Mouse (Mus musculus): ENCODE measurements around the gene Gm7138. TPM values are rescaled to one million over a fixed set of nuclear protein-coding genes. Genes with fewer than 3 reads are reported as not detected.
"Not testable (repeated sequence)": the region's sequence is repeated elsewhere in the genome, so short reads cannot be mapped to it uniquely, and the experiment has no call there.

Gene Gm7138
- total RNA-seq, 1 experiment from 2014 or later = not detected

GRCm38 (mm10) chr10:77759582-77759981 lies 17.2 kb downstream of the Gm7138 start, which contains the start of gene Gm3233:
Gene Gm3233 (minus strand): TSS chr10:77759682.
- ATAC-seq (replicated peaks in 1 of 2; ENCODE audit: insufficient read depth in 1 of 2, low FRiP score in 2 of 2, low TSS enrichment in 1 of 2, low read depth in 1 of 2, poor library complexity in 2 of 2, severe bottlenecking in 2 of 2) = not testable (repeated sequence)

- ATAC-seq (replicated peaks in 1 of 2; ENCODE audit: insufficient read depth in 1 of 2, low FRiP score in 2 of 2, low TSS enrichment in 1 of 2, low read depth in 1 of 2, poor library complexity in 2 of 2, severe bottlenecking in 2 of 2) = no peak
Measured at GRCm38 (mm10) chr10:77753448-77753847, 23.3 kb downstream of the Gm7138 start.

GRCm38 (mm10) chr10:77752312-77752711 lies 24.4 kb downstream of the Gm7138 start:
- ATAC-seq (replicated peaks in 1 of 2; ENCODE audit: insufficient read depth in 1 of 2, low FRiP score in 2 of 2, low TSS enrichment in 1 of 2, low read depth in 1 of 2, poor library complexity in 2 of 2, severe bottlenecking in 2 of 2) = not testable (repeated sequence)

GRCm38 (mm10) chr10:77751254-77751653 lies 25.5 kb downstream of the Gm7138 start, which contains the start of gene Gm9736:
Gene Gm9736 (minus strand): TSS chr10:77751354.
- not testable (repeated sequence) for ATAC-seq (replicated peaks in 1 of 2; ENCODE audit: insufficient read depth in 1 of 2, low FRiP score in 2 of 2, low TSS enrichment in 1 of 2, low read depth in 1 of 2, poor library complexity in 2 of 2, severe bottlenecking in 2 of 2)

GRCm38 (mm10) chr10:77750686-77751085 lies 26.1 kb downstream of the Gm7138 start:
- ATAC-seq (replicated peaks in 1 of 2; ENCODE audit: insufficient read depth in 1 of 2, low FRiP score in 2 of 2, low TSS enrichment in 1 of 2, low read depth in 1 of 2, poor library complexity in 2 of 2, severe bottlenecking in 2 of 2) = not testable (repeated sequence)

DNA sequence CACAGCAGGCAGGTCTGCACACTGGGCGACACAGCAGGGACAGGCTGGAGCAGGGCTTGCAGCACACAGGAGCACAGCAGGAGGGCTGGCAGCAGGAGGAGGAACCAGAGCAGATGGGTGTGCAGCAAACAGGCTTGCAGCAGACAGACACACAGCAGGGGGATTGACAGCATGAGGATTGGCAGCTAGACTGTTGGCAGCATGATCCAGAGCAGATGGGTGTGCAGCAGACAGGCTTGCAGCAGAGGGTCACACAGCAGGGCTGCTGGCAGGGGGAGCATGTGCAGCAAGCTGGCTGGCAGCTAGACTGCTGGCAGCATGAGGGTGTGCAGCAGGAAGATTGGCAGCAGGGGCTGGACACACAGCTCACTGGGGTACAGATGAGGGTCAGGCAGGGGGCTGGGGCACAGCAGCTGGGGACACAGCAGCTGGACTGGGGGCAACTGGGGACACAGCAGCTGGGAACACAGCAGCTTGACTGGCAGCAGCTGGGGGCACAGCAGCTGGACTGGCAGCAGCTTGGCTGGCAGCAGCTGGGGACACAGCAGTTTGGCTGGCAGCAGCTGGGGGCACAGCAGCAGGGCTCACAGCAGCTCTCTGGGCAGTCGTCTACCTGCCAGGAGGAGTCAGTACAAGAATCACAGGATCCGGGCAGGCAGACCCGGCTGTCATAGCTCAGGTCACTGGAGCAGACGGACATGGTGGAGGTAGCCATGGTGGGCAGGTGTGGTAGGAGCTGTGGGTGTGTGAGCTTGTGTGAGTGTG lies 34.6 kb downstream of the Gm7138 start, which contains the start of gene Gm18596:
Gm18596 (minus strand) TSS at position 715 of the 765 bp plus-strand sequence.
- ATAC-seq (replicated peaks in 1 of 2; ENCODE audit: insufficient read depth in 1 of 2, low FRiP score in 2 of 2, low TSS enrichment in 1 of 2, low read depth in 1 of 2, poor library complexity in 2 of 2, severe bottlenecking in 2 of 2) = not testable (repeated sequence)

DNA sequence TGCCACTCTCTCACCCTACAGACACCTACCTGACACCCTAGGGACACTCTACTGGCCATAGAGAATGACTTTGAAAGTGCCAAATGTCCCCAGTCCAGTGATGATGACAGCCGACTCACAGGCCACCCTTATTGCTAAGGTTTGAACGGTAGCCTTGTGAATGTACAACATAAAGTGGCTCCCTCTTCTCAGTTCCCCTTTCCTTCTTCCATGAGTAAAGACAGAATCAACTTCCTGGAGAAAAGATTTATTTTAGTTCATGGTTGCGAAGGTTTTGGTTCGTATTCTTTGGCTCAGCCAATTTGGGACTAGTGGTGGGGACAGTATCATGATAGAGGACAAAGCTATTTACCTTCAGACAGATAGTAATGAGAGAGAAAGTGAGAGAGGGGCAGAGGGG lies 37.8 kb downstream of the Gm7138 start:
- ATAC-seq (replicated peaks in 1 of 2; ENCODE audit: insufficient read depth in 1 of 2, low FRiP score in 2 of 2, low TSS enrichment in 1 of 2, low read depth in 1 of 2, poor library complexity in 2 of 2, severe bottlenecking in 2 of 2) = no peak

GRCm38 (mm10) chr10:77735928-77736327 lies 40.8 kb downstream of the Gm7138 start:
- no peak for ATAC-seq (replicated peaks in 1 of 2; ENCODE audit: insufficient read depth in 1 of 2, low FRiP score in 2 of 2, low TSS enrichment in 1 of 2, low read depth in 1 of 2, poor library complexity in 2 of 2, severe bottlenecking in 2 of 2)

DNA sequence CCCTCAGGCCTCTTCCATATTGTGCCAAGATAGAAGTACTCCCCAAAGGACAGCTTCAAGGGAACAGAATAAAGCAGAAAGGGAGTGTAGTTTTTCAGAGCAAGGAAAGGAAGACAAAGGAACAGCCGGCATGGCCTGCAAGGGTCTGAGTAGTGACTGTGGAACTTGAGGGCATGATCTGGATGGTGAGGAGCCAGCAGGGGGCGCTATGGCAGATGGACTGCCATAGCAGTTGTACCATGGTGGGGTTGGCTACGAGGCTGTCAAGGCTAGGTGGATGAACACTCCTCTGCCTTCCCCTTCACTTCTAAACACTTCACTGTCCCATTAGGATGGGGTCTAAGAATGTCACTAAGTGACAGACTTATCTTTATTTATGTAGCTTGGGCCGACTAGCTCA lies 47.5 kb downstream of the Gm7138 start:
- ATAC-seq (replicated peaks in 1 of 2; ENCODE audit: insufficient read depth in 1 of 2, low FRiP score in 2 of 2, low TSS enrichment in 1 of 2, low read depth in 1 of 2, poor library complexity in 2 of 2, severe bottlenecking in 2 of 2) = 0 out of 4 replicates have a peak, but pooled peaks of 1 of the 2 experiments have one; percentile 28

DNA sequence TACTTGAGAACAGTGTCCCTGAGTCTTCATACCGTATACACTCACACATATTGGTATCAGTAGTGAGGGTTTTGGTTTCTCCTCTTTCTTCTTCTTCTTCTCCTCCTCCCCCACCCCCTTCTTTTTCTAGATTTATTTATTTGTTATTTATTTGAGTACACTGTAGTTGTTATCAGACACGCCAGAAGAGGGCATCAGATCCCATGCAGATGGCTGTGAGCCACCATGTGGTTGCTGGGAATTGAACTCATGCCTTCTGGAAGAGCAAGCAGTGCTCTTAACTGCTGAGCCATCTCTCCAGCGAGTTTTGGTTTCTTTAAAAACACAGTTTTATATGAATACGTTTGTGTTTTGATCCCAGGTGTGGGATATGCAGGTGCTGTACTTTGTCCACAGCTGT lies 48.5 kb downstream of the Gm7138 start:
- ATAC-seq (replicated peaks in 1 of 2; ENCODE audit: insufficient read depth in 1 of 2, low FRiP score in 2 of 2, low TSS enrichment in 1 of 2, low read depth in 1 of 2, poor library complexity in 2 of 2, severe bottlenecking in 2 of 2) = no peak

Other genes starting within 250 kb of the Gm7138 start
- gene Itgb2, start 246.7 kb downstream of the Gm7138 start, total RNA-seq (2017) = 51.2 and 56.5 TPM in 2 replicates
- 56.2 and 65.8 TPM in 2 replicates for gene Pttg1ip, start 195.2 kb downstream of the Gm7138 start, total RNA-seq (2017)
- gene Sumo3, start 170.8 kb downstream of the Gm7138 start, total RNA-seq (2017) = 148 and 150 TPM in 2 replicates
- not detected in 2 replicates for gene Gm49325, start 170.7 kb downstream of the Gm7138 start, total RNA-seq (2017)
- gene Ube2g2, start 154.7 kb downstream of the Gm7138 start, total RNA-seq (2017) = 25.6 and 27.5 TPM in 2 replicates
- 2.8 and 3.1 TPM in 2 replicates for gene Tspear, start 90.4 kb downstream of the Gm7138 start, total RNA-seq (2017)
- gene Gm19402, start 86.2 kb downstream of the Gm7138 start, total RNA-seq (2017) = not detected in 2 replicates
- gene Gm9508, start 79.7 kb downstream of the Gm7138 start, total RNA-seq (2017) = not detected in 2 replicates
- not detected in 2 replicates for gene Gm10272, start 70.3 kb downstream of the Gm7138 start, total RNA-seq (2017)
- gene Gm10024, start 65.5 kb downstream of the Gm7138 start, total RNA-seq (2017) = not detected in 2 replicates
- not detected in 2 replicates for gene Gm10142, start 61.1 kb downstream of the Gm7138 start, total RNA-seq (2017)
- not detected in 2 replicates for gene Krtap12-1, start 56.3 kb downstream of the Gm7138 start, total RNA-seq (2017)
- gene Gm10100, start 50.5 kb downstream of the Gm7138 start, total RNA-seq (2017) = not detected in 2 replicates
- not detected in 2 replicates for gene Gm18596, start 34.3 kb downstream of the Gm7138 start, total RNA-seq (2017)
- not detected in 2 replicates for gene Gm9736, start 25.6 kb downstream of the Gm7138 start, total RNA-seq (2017)
- gene Gm3233, start 17.3 kb downstream of the Gm7138 start, total RNA-seq (2017) = not detected in 2 replicates
- not detected in 2 replicates for gene Gm3238, start 5.6 kb downstream of the Gm7138 start, total RNA-seq (2017)
- gene Gm3250, start 5.6 kb upstream of the Gm7138 start, total RNA-seq (2017) = not detected in 2 replicates
- gene Gm7137, start 11.3 kb upstream of the Gm7138 start, total RNA-seq (2017) = not detected in 2 replicates
- not detected in 2 replicates for gene Gm9639, start 18.1 kb upstream of the Gm7138 start, total RNA-seq (2017)
- gene Gm19668, start 22.2 kb upstream of the Gm7138 start, total RNA-seq (2017) = not detected in 2 replicates
- gene Gm9507, start 34.9 kb upstream of the Gm7138 start, total RNA-seq (2017) = not detected in 2 replicates
- gene Gm2696, start 37.7 kb upstream of the Gm7138 start, total RNA-seq (2017) = not detected in 2 replicates
- not detected in 2 replicates for gene Krtap10-4, start 50.2 kb upstream of the Gm7138 start, total RNA-seq (2017)
- not detected in 2 replicates for gene Krtap10-10, start 59.0 kb upstream of the Gm7138 start, total RNA-seq (2017)
- not detected in 2 replicates for gene Gm36176, start 69.9 kb upstream of the Gm7138 start, total RNA-seq (2017)
- gene Gm10318, start 75.9 kb upstream of the Gm7138 start, total RNA-seq (2017) = not detected in 2 replicates
- gene Gm3285, start 85.0 kb upstream of the Gm7138 start, total RNA-seq (2017) = not detected in 2 replicates
- 0.31 TPM in 1 of 2 replicates, not detected in the other for gene Lrrc3, start 125.6 kb upstream of the Gm7138 start, total RNA-seq (2017)
- 2.6 and 10.0 TPM in 2 replicates for gene Trpm2, start 193.6 kb upstream of the Gm7138 start, total RNA-seq (2017)
- 11.7 and 19.3 TPM in 2 replicates for gene 1810043G02Rik, start 201.6 kb upstream of the Gm7138 start, total RNA-seq (2017)
- gene Pfkl, start 233.1 kb upstream of the Gm7138 start, total RNA-seq (2017) = 42.1 and 65.3 TPM in 2 replicates